In the genomic region with DNA sequence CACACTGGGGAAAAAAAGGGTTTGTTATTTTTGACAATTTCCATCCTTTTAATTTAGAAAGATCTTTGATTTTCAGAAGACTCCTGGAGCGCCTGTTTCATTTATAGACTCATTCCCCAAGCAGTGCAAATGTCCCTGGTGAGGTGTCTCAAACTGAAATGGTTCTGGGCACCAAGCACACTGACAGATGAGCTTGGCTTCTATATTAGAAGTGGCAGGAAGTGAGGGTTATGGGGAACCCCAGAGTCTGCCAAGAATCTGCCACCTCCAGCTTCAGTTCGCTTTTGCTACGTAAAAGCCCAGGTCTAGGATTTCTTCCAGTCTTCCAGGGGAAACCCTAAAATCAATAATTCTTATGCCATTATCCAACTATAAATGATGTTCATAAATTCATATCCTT, we compare ENCODE assay signal across 14 mouse cellular contexts.
DNase-seq lines count a peak whose midpoint lies in the region; ATAC-seq lines count a peak whose summit lies in the region.
"Had no signal": no experiment of that assay in that cellular context is flagged by ENCODE, and none has a peak within 500 bp of the region (broad histone marks: within the 10 kb centered on the region; RNA-seq: fewer than 3 reads in every experiment).

No protein-coding gene starts in this region.

- DNase-seq in frontal cortex, postnatal 10 days (ENCODE audit: low spot score in 2 of 2) = no peak
- DNase-seq in right cerebral cortex, adult 18-20 months = peak; percentile 35
- no peak for DNase-seq in right cerebral cortex, postnatal 36 days (ENCODE audit: low spot score in 2 of 2)
- peak; percentile 54 for DNase-seq in cerebellum, adult 9-11 months
- DNase-seq in spleen, postnatal 36 days (ENCODE audit: low spot score in 2 of 2) = no peak
- no peak for DNase-seq in thymus, adult 18-20 months
- DNase-seq in lung, postnatal 14 days = no peak
- DNase-seq: adrenal gland, adult 2 months; kidney, adult 18-20 months; kidney, postnatal 36 days; right cerebral cortex, postnatal 25 days had no signal

- ATAC-seq in frontal cortex, adult (ENCODE audit: low TSS enrichment) = peak; percentile 66; the same call in 1 of the 2 replicates
- ATAC-seq: liver, embryonic 12.5 days; midbrain, embryonic 16.5 days had no signal

Comparison
In these comparisons a context has a peak if more than half of its experiments do, and no peak if none do; other contexts are left out.
1. DNase-seq: peak in right cerebral cortex, adult 18-20 months (single experiment) and cerebellum, adult 9-11 months (single experiment); none in frontal cortex, postnatal 10 days (0 of 2), right cerebral cortex, postnatal 36 days (0 of 2), spleen, postnatal 36 days (0 of 2), thymus, adult 18-20 months (0 of 2) and lung, postnatal 14 days (single experiment).